Comparison of ENCODE assay signal across 12 mouse cellular contexts in genomic region chr6:73211036-73211435, GRCm38 (mm10). TPM values are rescaled to one million over a fixed set of nuclear protein-coding genes. Genes with fewer than 3 reads are reported as not detected.
"Had no signal": no experiment of that assay in that cellular context is flagged by ENCODE, and none has a peak within 500 bp of the region (broad histone marks: within the 10 kb centered on the region; RNA-seq: fewer than 3 reads in every experiment).

No protein-coding gene starts in this region.

- H3K4me2 ChIP-seq: limb, embryonic 12.5 days; liver, embryonic 13.5 days; neural tube, embryonic 12.5 days had no signal

- H3K27me3 ChIP-seq: limb, embryonic 12.5 days; liver, embryonic 13.5 days; neural tube, embryonic 12.5 days had no signal

- H3K4me1 ChIP-seq: limb, embryonic 12.5 days; midbrain, embryonic 10.5 days; neural tube, embryonic 12.5 days had no signal

- H3K4me3 ChIP-seq: left cerebral cortex, adult 2 months; limb, embryonic 12.5 days; liver, embryonic 13.5 days; midbrain, embryonic 10.5 days; neural tube, embryonic 12.5 days had no signal

- H3K9me3 ChIP-seq: limb, embryonic 12.5 days; liver, embryonic 13.5 days; midbrain, embryonic 10.5 days; neural tube, embryonic 12.5 days had no signal

- H3K27ac ChIP-seq: left cerebral cortex, adult 2 months; limb, embryonic 12.5 days; liver, embryonic 13.5 days; midbrain, embryonic 10.5 days; neural tube, embryonic 12.5 days; stomach, postnatal 0 days had no signal

- ATAC-seq: liver, postnatal 0 days; lung, postnatal 0 days had no signal

- H3K36me3 ChIP-seq: limb, embryonic 12.5 days; liver, embryonic 13.5 days; midbrain, embryonic 10.5 days; neural tube, embryonic 12.5 days had no signal

- H3K9ac ChIP-seq: limb, embryonic 12.5 days; liver, embryonic 13.5 days; liver, postnatal 0 days; neural tube, embryonic 12.5 days had no signal

- DNase-seq: kidney, adult 11 months; kidney, postnatal 14 days; liver; liver, embryonic 13.5 days; midbrain, embryonic 14.5 days had no signal

RNA-seq across cellular contexts. Expression of gene Dnah6, which starts 10.4 kb away (rescaled TPM):
- polyA plus RNA-seq: limb, embryonic 12.5 days had no signal
